Mouse (Mus musculus): ENCODE measurements around the gene 1190005I06Rik.

- no peak for TF ChIP-seq POLR2A (IDR thresholded peaks at IDR 0.05; ENCODE audit: control insufficient read depth, low read depth, low read length)
- no peak for TF ChIP-seq CTCF (IDR thresholded peaks at IDR 0.05; ENCODE audit: control insufficient read depth, insufficient read depth, insufficient replicate concordance, low read depth, low read length)
Measured at GRCm38 (mm10) chr8:120633665-120634271, 13.7 kb downstream of the 1190005I06Rik start.
